In the genomic region with DNA sequence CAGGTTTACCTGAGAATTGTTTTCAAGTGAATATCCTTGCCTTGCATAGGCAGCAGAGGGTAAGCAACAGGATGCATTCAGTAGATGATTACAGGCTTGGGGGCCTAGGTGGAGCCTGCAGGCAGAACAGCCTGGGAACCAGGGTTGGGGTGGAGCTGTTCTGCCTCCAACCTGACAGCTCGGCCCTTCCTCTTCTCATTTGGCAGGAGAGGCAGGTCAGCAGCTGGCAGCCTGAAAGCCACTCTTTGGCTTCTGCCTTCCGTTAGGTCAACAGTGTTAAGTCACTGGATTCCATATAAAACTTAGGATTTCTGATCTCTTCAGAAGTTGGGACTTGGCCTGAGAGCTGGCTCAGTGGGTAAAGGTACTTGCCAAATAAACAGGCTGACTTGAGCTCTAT, we compare ENCODE assay signal across 34 mouse cellular contexts. TPM values are rescaled to one million over a fixed set of nuclear protein-coding genes. Genes with fewer than 3 reads are reported as not detected.
"Had no signal": no experiment of that assay in that cellular context is flagged by ENCODE, and none has a peak within 500 bp of the region (broad histone marks: within the 10 kb centered on the region; RNA-seq: fewer than 3 reads in every experiment).

No protein-coding gene starts in this region.

- H3K4me2 ChIP-seq: heart, embryonic 11.5 days; heart, embryonic 13.5 days; heart, embryonic 15.5 days; hindbrain, embryonic 13.5 days; hindbrain, embryonic 15.5 days; intestine, embryonic 15.5 days; kidney, embryonic 15.5 days; limb, embryonic 12.5 days; liver, embryonic 11.5 days; liver, embryonic 13.5 days; liver, embryonic 15.5 days had no signal

- H3K4me1 ChIP-seq: heart, embryonic 15.5 days; hindbrain, embryonic 15.5 days; intestine, embryonic 15.5 days had no signal

- H3K9ac ChIP-seq: heart, embryonic 13.5 days; heart, embryonic 15.5 days; hindbrain, embryonic 15.5 days; intestine, embryonic 15.5 days; kidney, embryonic 15.5 days; liver, embryonic 13.5 days; liver, embryonic 15.5 days; liver, postnatal 0 days had no signal

- H3K9me3 ChIP-seq: heart, embryonic 13.5 days; heart, embryonic 15.5 days; hindbrain, embryonic 13.5 days; hindbrain, embryonic 15.5 days; intestine, embryonic 15.5 days; kidney, embryonic 15.5 days; limb, embryonic 10.5 days; liver, embryonic 13.5 days; liver, embryonic 15.5 days had no signal

- DNase-seq: gastrocnemius, postnatal 14 days; gastrocnemius, postnatal 36 days; kidney, adult 11 months; kidney, adult 2 months; kidney, adult 9 months; kidney, postnatal 14 days; kidney, postnatal 36 days; liver, embryonic 13.5 days; liver, postnatal 0 days had no signal

- H3K27ac ChIP-seq: heart, embryonic 13.5 days; heart, embryonic 15.5 days; hindbrain, embryonic 13.5 days; hindbrain, embryonic 15.5 days; hindbrain, postnatal 0 days; intestine, embryonic 15.5 days; kidney, embryonic 15.5 days; kidney, postnatal 0 days; left cerebral cortex, adult 2 months; limb, embryonic 10.5 days; limb, embryonic 12.5 days; liver, embryonic 13.5 days; liver, embryonic 15.5 days had no signal

- H3K4me3 ChIP-seq: heart, embryonic 13.5 days; heart, embryonic 15.5 days; hindbrain, embryonic 13.5 days; hindbrain, embryonic 15.5 days; intestine, embryonic 15.5 days; kidney, embryonic 15.5 days; left cerebral cortex, adult 2 months; limb, embryonic 10.5 days; limb, embryonic 12.5 days; liver, embryonic 13.5 days; liver, embryonic 15.5 days had no signal

- ATAC-seq: hindbrain, postnatal 0 days; intestine, embryonic 15.5 days; liver, postnatal 0 days had no signal

RNA-seq across cellular contexts. Expression of a gene that starts 6.9 kb away (rescaled TPM):
- total RNA-seq: gastrocnemius, adult 18-20 months; gastrocnemius, adult 8-10 months; gastrocnemius, postnatal 14 days; gastrocnemius, postnatal 36 days; heart, adult 18-20 months; heart, postnatal 25 days; hematopoietic stem cell, adult 5-6 weeks; hindbrain, postnatal 0 days; layer of hippocampus, adult 8-10 months; layer of hippocampus, postnatal 14 days; left cerebral cortex, adult 2 months; left cerebral cortex, postnatal 14 days; left cerebral cortex, postnatal 36 days had no signal
- polyA plus RNA-seq: gonadal fat pad, adult 2 months; heart, embryonic 11.5 days; heart, embryonic 13.5 days; heart, embryonic 15.5 days; heart, postnatal 0 days; intestine, embryonic 15.5 days; kidney, adult 2 months; kidney, embryonic 15.5 days; kidney, postnatal 0 days; limb, embryonic 10.5 days; limb, embryonic 12.5 days; liver, embryonic 11.5 days; liver, embryonic 13.5 days; liver, embryonic 15.5 days; liver, postnatal 0 days had no signal
